In the genomic region with DNA sequence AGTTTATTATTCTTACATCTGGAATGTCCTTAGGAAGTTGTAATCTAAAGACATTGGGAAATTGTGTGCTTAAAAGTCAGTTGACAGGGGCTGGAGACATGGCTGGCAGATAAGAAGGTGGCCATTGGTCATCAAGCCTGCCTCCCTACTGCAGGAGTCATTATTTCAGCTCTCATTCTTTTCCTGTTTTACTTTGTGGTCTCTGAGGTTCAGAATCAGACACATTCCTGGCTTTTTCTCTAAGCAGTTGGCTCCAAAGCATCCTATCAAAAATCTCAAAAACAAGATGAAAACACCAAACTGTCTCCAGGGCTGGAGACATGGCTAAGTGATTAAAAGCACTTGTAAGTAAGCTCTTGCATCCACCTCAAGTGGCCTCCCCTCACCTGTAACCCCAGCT, we compare ENCODE assay signal across 16 mouse cellular contexts. TPM values are rescaled to one million over a fixed set of nuclear protein-coding genes. Genes with fewer than 3 reads are reported as not detected.
DNase-seq lines count a peak whose midpoint lies in the region; ATAC-seq lines count a peak whose summit lies in the region.
"Had no signal": no experiment of that assay in that cellular context is flagged by ENCODE, and none has a peak within 500 bp of the region (broad histone marks: within the 10 kb centered on the region; RNA-seq: fewer than 3 reads in every experiment).

No protein-coding gene starts in this region.

- peaks cover 11% of the 10 kb centered on the region; the same call in 1 of the 2 replicates for H3K4me1 ChIP-seq in heart, embryonic 15.5 days (replicated peaks)
- H3K4me1 ChIP-seq: embryonic facial prominence, embryonic 10.5 days; embryonic facial prominence, embryonic 12.5 days had no signal

- no peaks in the 10 kb centered on the region for H3K9me3 ChIP-seq in heart, embryonic 15.5 days (replicated peaks)
- H3K9me3 ChIP-seq: embryonic facial prominence, embryonic 10.5 days; embryonic facial prominence, embryonic 12.5 days; forebrain, embryonic 10.5 days; forebrain, embryonic 12.5 days had no signal

- no peak overlapping the region for H3K9ac ChIP-seq in heart, embryonic 15.5 days
- H3K9ac ChIP-seq: embryonic facial prominence, embryonic 12.5 days; forebrain, embryonic 12.5 days had no signal

- H3K27ac ChIP-seq in heart, embryonic 15.5 days: 0 out of 2 replicates have a peak overlapping the region, but pooled peaks have one; percentile 12
- H3K27ac ChIP-seq: embryonic facial prominence, embryonic 10.5 days; embryonic facial prominence, embryonic 12.5 days; forebrain, embryonic 10.5 days; forebrain, embryonic 12.5 days had no signal

- ATAC-seq in heart, embryonic 15.5 days (replicated peaks; ENCODE audit: insufficient number of reproducible peaks, insufficient read depth, low FRiP score, low read depth): no peak
- ATAC-seq: activated CD4-positive, CD25-positive, alpha-beta regulatory T cell, adult 4 months; forebrain, embryonic 14.5 days had no signal

- no peak overlapping the region for H3K4me2 ChIP-seq in heart, embryonic 15.5 days
- H3K4me2 ChIP-seq: embryonic facial prominence, embryonic 12.5 days; forebrain, embryonic 12.5 days had no signal

- no peak overlapping the region for H3K4me3 ChIP-seq in heart, embryonic 15.5 days
- H3K4me3 ChIP-seq: embryonic facial prominence, embryonic 10.5 days; embryonic facial prominence, embryonic 12.5 days; forebrain, embryonic 10.5 days; forebrain, embryonic 12.5 days had no signal

- no peak for DNase-seq in heart, adult 18-20 months
- peak; percentile 60 for DNase-seq in Muller cell, postnatal 12 days (ENCODE audit: inconsistent ontology term)
- DNase-seq in NIH3T3 (ENCODE audit: low read depth): peak; percentile 9
- peak; percentile 71 for DNase-seq in fibroblast of lung, adult 2 months (ENCODE audit: low read depth)
- no peak for DNase-seq in kidney, postnatal 14 days
- DNase-seq in frontal cortex, postnatal 25 days (ENCODE audit: low spot score in 2 of 2): no peak
- DNase-seq: adrenal gland, adult 8-10 months; cerebellum, adult 11-12 months; cerebellum, adult 9-10 months had no signal

- H3K36me3 ChIP-seq in heart, embryonic 15.5 days: no peaks in the 10 kb centered on the region
- H3K36me3 ChIP-seq: embryonic facial prominence, embryonic 12.5 days; forebrain, embryonic 12.5 days had no signal

- no peaks in the 10 kb centered on the region for H3K27me3 ChIP-seq in heart, embryonic 15.5 days
- H3K27me3 ChIP-seq: embryonic facial prominence, embryonic 12.5 days; forebrain, embryonic 12.5 days had no signal

RNA-seq across cellular contexts. Expression of gene Clasp1, which starts 49.5 kb away (rescaled TPM):
- 89.6 and 91.1 TPM in 2 replicates for polyA plus RNA-seq in heart, embryonic 15.5 days (2015; fragmentation: Nextera tagmentation; extraction: Ambion mirVana)
- 100 to 1,000 TPM; 398 to 415 TPM for total RNA-seq in heart, adult 18-20 months (2021)

Comparison
In these comparisons a context has a peak if more than half of its experiments do, and no peak if none do; other contexts are left out.
1. DNase-seq: peak in Muller cell, postnatal 12 days (single experiment), NIH3T3 (single experiment) and fibroblast of lung, adult 2 months (single experiment); none in heart, adult 18-20 months (0 of 2), kidney, postnatal 14 days (single experiment) and frontal cortex, postnatal 25 days (0 of 2).